8 mouse cellular contexts compared by ENCODE assay signal in genomic region chr6:30304399-30304917, GRCm38 (mm10). TPM values are rescaled to one million over a fixed set of nuclear protein-coding genes. Genes with fewer than 3 reads are reported as not detected.
DNase-seq lines count a peak whose midpoint lies in the region; ATAC-seq lines count a peak whose summit lies in the region.

Gene Ube2h (minus strand): TSS chr6:30304539.

- ATAC-seq in hindbrain, embryonic 16.5 days: peak; percentile 97

- H3K36me3 ChIP-seq in hindbrain, embryonic 16.5 days (ENCODE audit: control insufficient read depth, insufficient read depth, low read length): no peaks in the 10 kb centered on the region
- H3K36me3 ChIP-seq in macrophage (ENCODE audit: inconsistent target): no peaks in the 10 kb centered on the region

- H3K79me2 ChIP-seq in macrophage (ENCODE audit: inconsistent target): peaks cover 43% of the 10 kb centered on the region

- peak within 1 kb of the TSS; percentile 92 for H3K4me2 ChIP-seq in hindbrain, embryonic 16.5 days (ENCODE audit: low read length)

- no peaks in the 10 kb centered on the region for H3K27me3 ChIP-seq in hindbrain, embryonic 16.5 days (replicated peaks; ENCODE audit: control insufficient read depth, insufficient read depth, low read length)

- H3K27ac ChIP-seq in hindbrain, embryonic 16.5 days (ENCODE audit: low read depth, low read length): peak within 1 kb of the TSS; percentile 94
- H3K27ac ChIP-seq in macrophage: peak within 1 kb of the TSS; percentile 40

- H3K9me3 ChIP-seq in hindbrain, embryonic 16.5 days (ENCODE audit: control insufficient read depth, low read length): no peaks in the 10 kb centered on the region

- H3K9ac ChIP-seq in hindbrain, embryonic 16.5 days (ENCODE audit: low read depth, low read length): peak within 1 kb of the TSS; percentile 87

- DNase-seq in T-cell, adult 2 months (ENCODE audit: low spot score): peak; percentile 100
- peak; percentile 100 for DNase-seq in cerebellum, postnatal 36 days
- DNase-seq in gastrocnemius, adult 18-20 months (ENCODE audit: low spot score): peak; percentile 100
- DNase-seq in left cerebral cortex, adult 18-20 months (ENCODE audit: low spot score in 2 of 2): peak; percentile 100
- peak; percentile 99 for DNase-seq in right cerebral cortex, adult 18-20 months
- DNase-seq in urinary bladder, postnatal 10 days (ENCODE audit: low spot score): peak; percentile 100

- peak within 1 kb of the TSS; percentile 77 for H3K4me3 ChIP-seq in hindbrain, embryonic 16.5 days (ENCODE audit: low read length)
- H3K4me3 ChIP-seq in macrophage (ENCODE audit: inconsistent target): peak within 1 kb of the TSS; percentile 68

- WGBS in hindbrain, embryonic 16.5 days: under 1% methylated on average over 24 of the region's 33 CpGs
- 5% methylated on average over 33 of the region's 33 CpGs for WGBS in macrophage (ENCODE audit: missing documents)

- H3K4me1 ChIP-seq in hindbrain, embryonic 16.5 days (ENCODE audit: control insufficient read depth, insufficient read depth, low read depth, low read length): peaks cover 24% of the 10 kb centered on the region

RNA-seq across cellular contexts. Expression of gene Ube2h, which starts in this region (rescaled TPM):
- total RNA-seq in gastrocnemius, adult 18-20 months (2021): 10 to 100 TPM; 64.7 to 69.4 TPM
- polyA plus RNA-seq in hindbrain, embryonic 16.5 days (2015; fragmentation: Nextera tagmentation; extraction: Ambion mirVana): 53.1 and 55.6 TPM in 2 replicates
- 10 to 100 TPM; 88.6 to 92.2 TPM for total RNA-seq in left cerebral cortex, adult 18-20 months (2021)
- 10 to 100 TPM; 12.8 to 31.3 (median 18.8) TPM for total RNA-seq in macrophage (2018; cell fraction: chromatin; rRNA removed)
- 10 to 100 TPM; 24.0 to 60.3 (median 39.6) TPM for total RNA-seq in macrophage (2018; cell fraction: cytosol; rRNA removed)
- total RNA-seq in macrophage (2018; cell fraction: nucleus; rRNA removed): 10 to 100 TPM; 23.0 to 51.9 (median 33.3) TPM
- 20.2 to 32.8 TPM (median 32.4 TPM) in 3 replicates for polyA plus RNA-seq in macrophage (2018)

Comparison
In these comparisons a context has a peak if more than half of its experiments do, and no peak if none do; other contexts are left out.
1. Peak in every context shown above with its lines: DNase-seq, ATAC-seq, H3K4me3 ChIP-seq and H3K27ac ChIP-seq.